Mouse (Mus musculus) midbrain, embryonic 16.5 days (tissue): ENCODE data around the gene Zfp599. TPM values are rescaled to one million over a fixed set of nuclear protein-coding genes. Genes with fewer than 3 reads are reported as not detected.
"Not testable (repeated sequence)": the region's sequence is repeated elsewhere in the genome, so short reads cannot be mapped to it uniquely, and the experiment has no call there.

Source experiments
- ATAC-seq: fragments of 200-750 bp; cut with Nextera tagmentation; 2 replicates; pipeline ENCODE4 v1.8.0; 2017; ENCODE audit warnings: moderate TSS enrichment
- H3K27ac ChIP-seq: fragments of 300-500 bp; sonication (generic); 2 replicates; pipeline ENCODE4 v1.5.1; 2014; ENCODE audit warnings: mild to moderate bottlenecking, low read length, mixed read lengths
- H3K27me3 ChIP-seq: fragments of 300-500 bp; sonication (generic); 2 replicates; pipeline ENCODE4 v1.6.1; 2014; ENCODE audit warnings: low read depth, low read length, mixed read lengths; ENCODE audit not compliant: control insufficient read depth, insufficient read depth
- H3K36me3 ChIP-seq: fragments of 300-500 bp; sonication (generic); 2 replicates; pipeline ENCODE4 v1.6.1; 2014; ENCODE audit warnings: mild to moderate bottlenecking, low read length, moderate library complexity, mixed read lengths; ENCODE audit not compliant: control insufficient read depth, insufficient read depth
- H3K4me1 ChIP-seq: fragments of 300-500 bp; sonication (generic); 2 replicates; pipeline ENCODE4 v1.6.1; 2014; ENCODE audit warnings: mild to moderate bottlenecking, low read length, mixed read lengths; ENCODE audit not compliant: control insufficient read depth, insufficient read depth
- H3K4me2 ChIP-seq: fragments of 300-500 bp; sonication (generic); 2 replicates; pipeline ENCODE4 v1.6.1; 2014; ENCODE audit warnings: mild to moderate bottlenecking, low read length, mixed read lengths
- H3K4me3 ChIP-seq: fragments of 300-500 bp; sonication (generic); 2 replicates; pipeline ENCODE4 v1.5.1; 2014; ENCODE audit warnings: low read depth, mild to moderate bottlenecking, low read length, moderate library complexity, mixed read lengths
- H3K9ac ChIP-seq: fragments of 300-500 bp; sonication (generic); 2 replicates; pipeline ENCODE4 v1.6.1; 2014; ENCODE audit warnings: low read depth, low read length, mixed read lengths
- H3K9me3 ChIP-seq: fragments of 300-500 bp; sonication (generic); replicated peaks from 2 replicates; pipeline ENCODE4 v1.6.1; 2014; ENCODE audit warnings: mild to moderate bottlenecking, low read length, mixed read lengths; ENCODE audit not compliant: control insufficient read depth, poor library complexity, severe bottlenecking
- WGBS: fragments of 180-500 bp; shearing (Covaris S2); extraction: QIAGEN DNeasy Blood & Tissue Kit; methylation state at CpG from one replicate; pipeline ENCODE4 v1.1.7; 2014; 5-methylcytosine and 5-hydroxymethylcytosine counted together
- polyA plus RNA-seq: library from polyadenylated mRNA; unstranded; fragments of >200 nt; fragmentation: Nextera tagmentation; extraction: Ambion mirVana; gene quantifications from 2 replicates; pipeline ENCODE4 v1.2.1, GENCODE M21; 2015

Zfp599 gene
- polyA plus RNA-seq, 1 experiment from 2014 or later, result 12.0 TPM

GRCm38 (mm10) chr9:22226846-22227245 is 32.8 kb downstream of the Zfp599 start:
- no peaks in the 10 kb centered on the region for H3K27me3 ChIP-seq
- no peak overlapping the region for H3K4me3 ChIP-seq
- ATAC-seq, result no peak
- H3K9ac ChIP-seq, result no peak overlapping the region
- H3K4me2 ChIP-seq, result no peak overlapping the region
- H3K9me3 ChIP-seq, result no peaks in the 10 kb centered on the region
- WGBS, result 93% methylated on average over 15 of the region's 15 CpGs
- no peaks in the 10 kb centered on the region for H3K36me3 ChIP-seq
- H3K4me1 ChIP-seq, result peaks cover 4% of the 10 kb centered on the region; the same call in 1 of the 2 replicates
- H3K27ac ChIP-seq, result no peak overlapping the region

- H3K36me3 ChIP-seq, H3K9me3 ChIP-seq, H3K27ac ChIP-seq, ATAC-seq, H3K9ac ChIP-seq, H3K27me3 ChIP-seq, H3K4me1 ChIP-seq: not testable (repeated sequence)
- Histone ChIP-seq H3K4me2 (peak overlapping the region; percentile 86), H3K4me3 (peak overlapping the region; percentile 77)
- 82% methylated on average over 7 of the region's 7 CpGs for WGBS
Measured at GRCm38 (mm10) chr9:22226389-22226673, 33.4 kb downstream of the Zfp599 start.

DNA sequence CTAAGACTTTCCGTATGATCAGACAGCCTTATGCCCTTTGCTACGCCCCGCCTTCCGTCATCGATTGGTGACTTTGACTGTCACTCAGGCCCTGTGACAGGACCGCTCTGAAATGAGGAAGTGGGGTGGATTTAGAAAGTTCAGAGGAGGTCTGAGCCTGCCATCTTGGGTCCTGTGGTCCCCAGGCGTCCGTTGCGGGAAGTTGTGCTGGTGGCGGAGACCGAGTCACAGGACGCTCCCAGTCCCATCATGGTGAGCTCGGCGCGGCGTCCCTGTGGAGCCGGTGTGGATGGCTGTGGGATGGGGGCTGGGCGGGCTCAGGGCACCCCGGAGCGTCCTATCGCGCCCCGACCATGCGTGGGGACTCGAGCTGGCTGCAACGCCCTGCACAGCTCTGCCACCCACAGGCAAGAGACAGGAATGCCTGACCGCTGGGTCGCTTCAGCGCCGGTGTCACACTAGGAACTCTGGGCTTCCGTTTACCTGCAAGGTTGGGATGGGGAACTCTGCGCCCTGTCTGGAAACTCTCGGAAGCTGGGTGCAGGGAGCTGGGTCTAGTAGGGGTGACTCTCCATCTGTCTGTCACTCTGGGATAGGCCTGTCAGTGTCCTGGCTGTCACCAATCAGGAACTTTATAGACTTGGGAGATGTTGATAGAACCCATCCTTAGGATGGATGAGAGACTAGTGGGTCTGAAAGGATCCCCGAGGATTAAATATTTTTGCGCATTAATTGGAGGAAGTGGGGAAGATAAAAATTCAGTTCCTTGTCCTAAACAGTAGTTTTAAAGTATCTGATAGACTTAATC is 33.9 kb downstream of the Zfp599 start, which contains the start of gene Zfp809:
Gene Zfp809 (plus strand): TSS at position 134 of the 808 bp plus-strand sequence.
- Histone ChIP-seq H3K4me3 (peak within 1 kb of the TSS; percentile 77), H3K27ac (peak within 1 kb of the TSS; percentile 83), H3K4me2 (peak within 1 kb of the TSS; percentile 86), H3K9me3 (no peaks in the 10 kb centered on the region), H3K4me1 (peaks cover 4% of the 10 kb centered on the region; the same call in 1 of the 2 replicates), H3K9ac (peak within 1 kb of the TSS; percentile 81), H3K36me3 (no peaks in the 10 kb centered on the region), H3K27me3 (no peaks in the 10 kb centered on the region)
- WGBS, result 2% methylated on average over 35 of the region's 35 CpGs
- peak; percentile 99 for ATAC-seq

- peaks cover 4% of the 10 kb centered on the region; the same call in 1 of the 2 replicates for H3K4me1 ChIP-seq
- H3K36me3 ChIP-seq, result no peaks in the 10 kb centered on the region
- 25% methylated on average over 17 of the region's 17 CpGs for WGBS
- no peaks in the 10 kb centered on the region for H3K9me3 ChIP-seq
- peak overlapping the region; percentile 83 for H3K27ac ChIP-seq
- peak overlapping the region; percentile 32 for H3K9ac ChIP-seq
- no peaks in the 10 kb centered on the region for H3K27me3 ChIP-seq
- H3K4me2 ChIP-seq, result peak overlapping the region; percentile 86
- peak; percentile 54 for ATAC-seq
- peak overlapping the region; percentile 77 for H3K4me3 ChIP-seq
Measured at GRCm38 (mm10) chr9:22224536-22225503, 34.9 kb downstream of the Zfp599 start.

- Histone ChIP-seq H3K4me1 (peaks cover 4% of the 10 kb centered on the region; the same call in 1 of the 2 replicates), H3K9ac (no peak overlapping the region), H3K4me3 (no peak overlapping the region), H3K9me3 (no peaks in the 10 kb centered on the region), H3K4me2 (no peak overlapping the region), H3K36me3 (no peaks in the 10 kb centered on the region), H3K27ac (no peak overlapping the region), H3K27me3 (no peaks in the 10 kb centered on the region)
- WGBS, result 93% methylated on average over 4 of the region's 4 CpGs
- ATAC-seq, result no peak
Measured at GRCm38 (mm10) chr9:22224066-22224465, 35.6 kb downstream of the Zfp599 start.

DNA sequence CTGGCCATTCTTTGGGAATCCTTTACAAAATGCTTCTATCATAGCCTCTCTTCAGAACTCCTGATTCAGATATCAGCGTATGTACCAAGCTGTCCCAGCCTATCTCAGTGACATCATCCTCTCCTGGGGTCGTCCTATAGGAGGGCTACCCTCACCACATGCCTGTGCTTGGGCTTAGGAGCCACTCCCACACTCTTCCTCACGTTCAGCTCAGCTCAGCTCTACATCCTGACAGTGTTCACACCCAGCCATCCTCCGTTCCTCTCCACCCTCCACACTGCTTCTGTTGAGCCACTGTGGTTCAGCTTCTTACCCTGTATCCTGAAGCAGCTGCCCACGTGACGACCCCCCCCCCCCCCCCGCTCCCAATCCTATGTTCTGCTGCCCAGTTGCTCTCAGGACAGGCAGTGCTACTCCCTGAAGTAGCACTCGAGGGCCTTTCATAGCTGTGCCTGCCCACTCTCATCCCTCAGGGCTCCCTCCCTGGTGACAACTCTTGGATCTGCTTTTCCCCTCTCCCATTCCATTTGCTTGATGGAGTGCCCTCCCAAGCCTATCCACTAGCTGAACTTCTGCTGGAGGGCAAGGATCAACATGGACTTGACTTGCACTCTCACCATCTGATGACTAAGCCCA is 41.7 kb downstream of the Zfp599 start:
- Histone ChIP-seq H3K9ac (no peak overlapping the region), H3K4me2 (no peak overlapping the region), H3K4me1 (no peaks in the 10 kb centered on the region), H3K4me3 (no peak overlapping the region), H3K36me3 (no peaks in the 10 kb centered on the region), H3K9me3 (no peaks in the 10 kb centered on the region), H3K27ac (no peak overlapping the region), H3K27me3 (no peaks in the 10 kb centered on the region)
- no peak for ATAC-seq
- WGBS, result 59% methylated on average over 5 of the region's 8 CpGs

- no peaks in the 10 kb centered on the region for H3K4me1 ChIP-seq
- no peak overlapping the region for H3K27ac ChIP-seq
- no peak overlapping the region for H3K9ac ChIP-seq
- H3K27me3 ChIP-seq, result no peaks in the 10 kb centered on the region
- no peak overlapping the region for H3K4me3 ChIP-seq
- ATAC-seq, result no peak
- H3K36me3 ChIP-seq, result no peaks in the 10 kb centered on the region
- 59% methylated on average over 3 of the region's 3 CpGs for WGBS
- H3K4me2 ChIP-seq, result no peak overlapping the region
- H3K9me3 ChIP-seq, result no peaks in the 10 kb centered on the region
Measured at GRCm38 (mm10) chr9:22216705-22217104, 43.0 kb downstream of the Zfp599 start.

DNA sequence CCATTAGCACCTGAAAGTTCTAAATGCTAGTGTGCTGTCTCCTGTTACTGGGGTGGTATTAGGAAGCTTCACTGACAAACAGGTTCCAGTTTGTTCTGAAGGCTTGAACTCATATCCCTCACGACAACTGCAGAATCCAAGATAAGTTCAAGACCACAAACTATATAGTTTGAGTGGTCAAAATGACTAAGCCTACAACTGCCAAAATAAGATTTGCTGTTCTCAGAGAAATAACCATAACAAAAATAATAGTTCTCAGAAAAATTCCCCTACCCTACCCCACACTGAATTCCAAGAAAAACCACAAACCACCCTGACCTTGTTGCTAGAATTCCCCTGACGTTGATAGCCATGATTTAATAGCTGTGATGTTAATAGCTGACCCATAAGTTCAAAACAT is 45.1 kb downstream of the Zfp599 start:
- no peaks in the 10 kb centered on the region for H3K9me3 ChIP-seq
- H3K4me3 ChIP-seq, result no peak overlapping the region
- H3K27ac ChIP-seq, result no peak overlapping the region
- H3K4me2 ChIP-seq, result no peak overlapping the region
- 93% methylated on average over 2 of the region's 2 CpGs for WGBS
- H3K27me3 ChIP-seq, result no peaks in the 10 kb centered on the region
- no peaks in the 10 kb centered on the region for H3K4me1 ChIP-seq
- H3K9ac ChIP-seq, result no peak overlapping the region
- no peaks in the 10 kb centered on the region for H3K36me3 ChIP-seq
- no peak for ATAC-seq
